Mouse (Mus musculus): ENCODE data around the gene Gm20518.

DNA sequence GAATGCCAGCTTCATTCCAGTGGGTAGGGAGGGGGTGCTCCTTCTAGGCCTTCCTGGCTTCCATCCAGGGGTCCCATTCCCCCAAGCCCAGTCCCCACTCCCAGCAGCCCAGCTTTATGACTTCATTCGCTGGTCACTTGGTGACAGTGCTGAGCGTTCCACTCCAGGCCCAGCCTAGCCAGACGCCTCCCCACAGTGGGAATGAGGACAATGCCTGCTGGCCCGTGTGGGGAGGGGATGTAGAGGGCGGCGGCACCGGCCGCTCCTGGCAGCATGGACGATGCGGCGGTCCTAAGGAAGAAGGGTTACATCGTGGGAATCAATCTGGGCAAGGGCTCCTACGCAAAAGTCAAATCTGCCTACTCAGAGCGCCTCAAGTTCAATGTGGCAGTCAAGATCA lies 7.0 kb upstream of the Gm20518 start, which contains the start of the genes Dgcr2 and Tssk2:
- TF ChIP-seq POLR2A (IDR thresholded peaks at IDR 0.05; ENCODE audit: borderline replicate concordance, extremely low read depth, low read depth, low read length): no peak
- no peak for TF ChIP-seq CTCF (IDR thresholded peaks at IDR 0.05; ENCODE audit: insufficient read depth, low read length)

Data from lung, adult 2 months (tissue).